Mouse (Mus musculus) liver, postnatal 0 days (tissue): ENCODE results near the gene Wapl.

Experiments
- CTCF ChIP-seq: sonication (generic); IDR thresholded peaks from 2 replicates; pipeline ENCODE4 v1.5.1; 2016; ENCODE audit warnings: antibody characterized with exemption, low read depth
- EP300 ChIP-seq: IDR thresholded peaks from 2 replicates; pipeline ENCODE4 v1.6.1; 2016; ENCODE audit warnings: antibody characterized with exemption, low read depth, mild to moderate bottlenecking

DNA sequence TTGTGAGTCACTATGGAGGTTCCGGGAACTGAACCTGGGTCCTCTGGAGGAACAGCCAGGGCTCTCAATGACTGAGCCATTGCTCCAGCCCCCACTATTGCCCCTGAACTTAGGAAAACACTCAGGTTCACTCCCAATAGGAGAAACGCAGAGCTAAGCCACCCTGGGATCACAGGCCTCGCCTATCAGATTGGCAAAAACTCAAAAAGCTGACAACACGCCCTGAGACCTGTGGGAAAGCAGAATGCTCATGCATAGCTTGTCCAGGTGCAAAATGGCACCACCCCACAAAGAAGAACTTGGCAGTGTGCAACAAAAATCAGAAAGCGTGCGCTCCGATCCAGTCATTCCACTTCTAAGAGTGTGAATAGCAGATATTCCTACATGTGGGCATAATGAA lies 46.9 kb upstream of the Wapl start:
- TF ChIP-seq CTCF, result no peak
- no peak for TF ChIP-seq EP300
